22 mouse cellular contexts compared by ENCODE assay signal in genomic region chr10:106058050-106058449, GRCm38 (mm10).
"Had no signal": no experiment of that assay in that cellular context is flagged by ENCODE, and none has a peak within 500 bp of the region (broad histone marks: within the 10 kb centered on the region; RNA-seq: fewer than 3 reads in every experiment).

No protein-coding gene starts in this region.

- H3K36me3 ChIP-seq: limb, embryonic 10.5 days; limb, embryonic 12.5 days; limb, embryonic 13.5 days; limb, embryonic 15.5 days; liver, embryonic 13.5 days; liver, embryonic 15.5 days; lung, embryonic 15.5 days; midbrain, embryonic 10.5 days; midbrain, embryonic 12.5 days; midbrain, embryonic 13.5 days; midbrain, embryonic 15.5 days; neural tube, embryonic 12.5 days had no signal

- H3K9ac ChIP-seq: limb, embryonic 12.5 days; limb, embryonic 13.5 days; limb, embryonic 15.5 days; liver, embryonic 13.5 days; liver, embryonic 14.5 days; liver, embryonic 15.5 days; liver, postnatal 0 days; lung, embryonic 14.5 days; lung, embryonic 15.5 days; midbrain, embryonic 12.5 days; midbrain, embryonic 13.5 days; midbrain, embryonic 15.5 days; neural tube, embryonic 12.5 days had no signal

- H3K9me3 ChIP-seq: limb, embryonic 10.5 days; limb, embryonic 12.5 days; limb, embryonic 13.5 days; limb, embryonic 15.5 days; liver, embryonic 13.5 days; liver, embryonic 15.5 days; lung, embryonic 15.5 days; midbrain, embryonic 10.5 days; midbrain, embryonic 12.5 days; midbrain, embryonic 13.5 days; midbrain, embryonic 15.5 days; neural tube, embryonic 12.5 days had no signal

- ATAC-seq: liver, postnatal 0 days; lung, postnatal 0 days; midbrain, embryonic 13.5 days; midbrain, embryonic 15.5 days; midbrain, embryonic 16.5 days had no signal

- H3K27me3 ChIP-seq: limb, embryonic 12.5 days; limb, embryonic 13.5 days; limb, embryonic 15.5 days; liver, embryonic 13.5 days; liver, embryonic 15.5 days; lung, embryonic 15.5 days; megakaryocyte, embryonic 14.5 days; midbrain, embryonic 12.5 days; midbrain, embryonic 13.5 days; midbrain, embryonic 15.5 days; neural tube, embryonic 12.5 days had no signal

- H3K4me3 ChIP-seq: limb, embryonic 10.5 days; limb, embryonic 12.5 days; limb, embryonic 13.5 days; limb, embryonic 15.5 days; liver, embryonic 13.5 days; liver, embryonic 15.5 days; lung, embryonic 15.5 days; megakaryocyte, embryonic 14.5 days; midbrain, embryonic 10.5 days; midbrain, embryonic 12.5 days; midbrain, embryonic 13.5 days; midbrain, embryonic 15.5 days; myocyte; neural tube, embryonic 12.5 days had no signal

- H3K27ac ChIP-seq: limb, embryonic 10.5 days; limb, embryonic 12.5 days; limb, embryonic 13.5 days; limb, embryonic 15.5 days; liver, embryonic 13.5 days; liver, embryonic 14.5 days; liver, embryonic 15.5 days; lung, embryonic 15.5 days; macrophage; midbrain, embryonic 10.5 days; midbrain, embryonic 12.5 days; midbrain, embryonic 13.5 days; midbrain, embryonic 15.5 days; neural tube, embryonic 12.5 days had no signal

- H3K4me1 ChIP-seq: limb, embryonic 10.5 days; limb, embryonic 12.5 days; limb, embryonic 13.5 days; limb, embryonic 15.5 days; liver, embryonic 13.5 days; liver, embryonic 15.5 days; lung, embryonic 15.5 days; megakaryocyte, embryonic 14.5 days; midbrain, embryonic 10.5 days; midbrain, embryonic 12.5 days; midbrain, embryonic 13.5 days; midbrain, embryonic 15.5 days; neural tube, embryonic 12.5 days had no signal

- H3K4me2 ChIP-seq: limb, embryonic 12.5 days; limb, embryonic 13.5 days; limb, embryonic 15.5 days; liver, embryonic 11.5 days; liver, embryonic 13.5 days; liver, embryonic 15.5 days; lung, embryonic 14.5 days; lung, embryonic 15.5 days; midbrain, embryonic 11.5 days; midbrain, embryonic 12.5 days; midbrain, embryonic 13.5 days; midbrain, embryonic 15.5 days; neural tube, embryonic 12.5 days had no signal
